Comparison of ENCODE assay signal across 11 mouse cellular contexts in the genomic region with DNA sequence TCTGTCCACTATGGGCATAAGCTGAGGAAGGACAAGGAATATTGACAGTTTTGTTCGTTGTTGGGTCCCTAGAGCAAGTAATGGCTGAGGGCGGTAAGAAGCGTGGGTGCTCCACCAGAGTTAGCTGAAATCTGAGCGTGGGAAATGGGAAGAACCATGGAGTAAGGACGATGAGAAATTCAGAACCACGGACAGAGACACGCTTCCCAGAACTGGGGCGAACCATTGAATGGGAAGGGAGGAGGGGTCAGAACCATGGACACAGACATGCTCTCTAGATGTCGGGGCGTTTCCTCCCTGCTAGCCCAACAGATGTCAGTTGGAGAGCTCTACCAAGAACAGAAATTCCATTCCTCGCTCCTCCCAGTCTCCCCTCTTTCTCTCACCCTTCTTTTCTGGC.
DNase-seq lines count a peak whose midpoint lies in the region; ATAC-seq and TF ChIP-seq lines count a peak whose summit lies in the region.
"Had no signal": no experiment of that assay in that cellular context is flagged by ENCODE, and none has a peak within 500 bp of the region (broad histone marks: within the 10 kb centered on the region; RNA-seq: fewer than 3 reads in every experiment).

No protein-coding gene starts in this region.

- no peak for TF ChIP-seq CTCF in thymus, adult 2 months (IDR thresholded peaks at IDR 0.05; ENCODE audit: borderline replicate concordance, control insufficient read depth, extremely low read depth, insufficient read depth, low read length, poor library complexity)

- H3K4me2 ChIP-seq in forebrain, embryonic 16.5 days (ENCODE audit: low read length): no peak overlapping the region
- no peak overlapping the region for H3K4me2 ChIP-seq in liver, embryonic 11.5 days
- H3K4me2 ChIP-seq in liver, embryonic 12.5 days: no peak overlapping the region
- H3K4me2 ChIP-seq in myocyte (ENCODE audit: low read depth): no peak overlapping the region
- H3K4me2 ChIP-seq: heart, embryonic 13.5 days had no signal

- no peaks in the 10 kb centered on the region for H3K27me3 ChIP-seq in forebrain, embryonic 10.5 days (ENCODE audit: poor library complexity, severe bottlenecking)
- no peaks in the 10 kb centered on the region for H3K27me3 ChIP-seq in forebrain, embryonic 16.5 days (replicated peaks; ENCODE audit: control insufficient read depth, insufficient read depth, low read length)
- H3K27me3 ChIP-seq in liver, embryonic 11.5 days (replicated peaks; ENCODE audit: control insufficient read depth, insufficient read depth, low read length): no peaks in the 10 kb centered on the region
- H3K27me3 ChIP-seq in liver, embryonic 12.5 days (replicated peaks): no peaks in the 10 kb centered on the region
- H3K27me3 ChIP-seq in myocyte (ENCODE audit: control insufficient read depth, insufficient read depth, insufficient read length): no peaks in the 10 kb centered on the region
- H3K27me3 ChIP-seq in thymus, adult 2 months (ENCODE audit: control insufficient read depth, insufficient read depth, low read length): no peaks in the 10 kb centered on the region
- H3K27me3 ChIP-seq: heart, embryonic 13.5 days; megakaryocyte, embryonic 14.5 days had no signal

- H3ac ChIP-seq in myocyte (ENCODE audit: control insufficient read depth, insufficient read length): no peak overlapping the region

- DNase-seq in forebrain, embryonic 10.5 days (ENCODE audit: extremely low spot score, low spot score): peak; percentile 18
- peak; percentile 36 for DNase-seq in liver, embryonic 11.5 days (ENCODE audit: low spot score)
- peak; percentile 13 to 36 for DNase-seq in adrenal gland, postnatal 36 days
- no peak for DNase-seq in thymus, adult 2 months
- DNase-seq: right cerebral cortex, postnatal 4 days had no signal

- no peak for TF ChIP-seq POLR2A in myocyte (IDR thresholded peaks at IDR 0.05; ENCODE audit: insufficient read length, low read depth)
- TF ChIP-seq POLR2A in thymus, adult 2 months (IDR thresholded peaks at IDR 0.05; ENCODE audit: control insufficient read depth, extremely low read depth, insufficient read depth, low read length, poor library complexity): no peak

- no peaks in the 10 kb centered on the region for H3K4me1 ChIP-seq in forebrain, embryonic 10.5 days
- no peaks in the 10 kb centered on the region for H3K4me1 ChIP-seq in forebrain, embryonic 16.5 days (replicated peaks; ENCODE audit: control insufficient read depth, insufficient read depth, low read length)
- no peaks in the 10 kb centered on the region for H3K4me1 ChIP-seq in liver, embryonic 11.5 days (replicated peaks; ENCODE audit: control insufficient read depth, insufficient read depth, low read length)
- no peaks in the 10 kb centered on the region for H3K4me1 ChIP-seq in liver, embryonic 12.5 days
- H3K4me1 ChIP-seq in thymus, adult 2 months (replicated peaks; ENCODE audit: control insufficient read depth, insufficient read depth, low read length): no peaks in the 10 kb centered on the region
- H3K4me1 ChIP-seq: heart, embryonic 13.5 days; megakaryocyte, embryonic 14.5 days had no signal

- H3K9ac ChIP-seq in forebrain, embryonic 16.5 days (replicated peaks; ENCODE audit: low read depth, low read length): no peak overlapping the region
- H3K9ac ChIP-seq in liver, embryonic 11.5 days (ENCODE audit: low read depth, low read length): no peak overlapping the region
- no peak overlapping the region for H3K9ac ChIP-seq in liver, embryonic 12.5 days
- H3K9ac ChIP-seq: heart, embryonic 13.5 days had no signal

- no peaks in the 10 kb centered on the region for H3K36me3 ChIP-seq in forebrain, embryonic 10.5 days (replicated peaks)
- H3K36me3 ChIP-seq in forebrain, embryonic 16.5 days (ENCODE audit: control insufficient read depth, insufficient read depth): no peaks in the 10 kb centered on the region
- H3K36me3 ChIP-seq in liver, embryonic 11.5 days (ENCODE audit: control insufficient read depth, insufficient read depth, low read length): no peaks in the 10 kb centered on the region
- no peaks in the 10 kb centered on the region for H3K36me3 ChIP-seq in liver, embryonic 12.5 days
- H3K36me3 ChIP-seq in myocyte (ENCODE audit: control insufficient read depth, insufficient read depth): no peaks in the 10 kb centered on the region
- no peaks in the 10 kb centered on the region for H3K36me3 ChIP-seq in thymus, adult 2 months (ENCODE audit: control insufficient read depth, insufficient read depth, low read length)
- H3K36me3 ChIP-seq: heart, embryonic 13.5 days had no signal

- H3K27ac ChIP-seq in forebrain, embryonic 10.5 days: no peak overlapping the region
- no peak overlapping the region for H3K27ac ChIP-seq in forebrain, embryonic 16.5 days (ENCODE audit: low read length)
- H3K27ac ChIP-seq in liver, embryonic 11.5 days (ENCODE audit: low read depth, low read length): no peak overlapping the region
- no peak overlapping the region for H3K27ac ChIP-seq in liver, embryonic 12.5 days
- H3K27ac ChIP-seq in thymus, adult 2 months (ENCODE audit: control insufficient read depth, insufficient read depth, low read length): no peak overlapping the region
- H3K27ac ChIP-seq: heart, embryonic 13.5 days had no signal

- no peak overlapping the region for H3K4me3 ChIP-seq in forebrain, embryonic 10.5 days
- H3K4me3 ChIP-seq in forebrain, embryonic 16.5 days (replicated peaks; ENCODE audit: low read length): no peak overlapping the region
- H3K4me3 ChIP-seq in liver, embryonic 11.5 days (ENCODE audit: low read depth, low read length): no peak overlapping the region
- no peak overlapping the region for H3K4me3 ChIP-seq in liver, embryonic 12.5 days
- no peak overlapping the region for H3K4me3 ChIP-seq in myocyte
- no peak overlapping the region for H3K4me3 ChIP-seq in thymus, adult 2 months (ENCODE audit: control insufficient read depth, insufficient read depth, low read length)
- H3K4me3 ChIP-seq: heart, embryonic 13.5 days; megakaryocyte, embryonic 14.5 days had no signal

- no peaks in the 10 kb centered on the region for H3K79me2 ChIP-seq in myocyte (ENCODE audit: control insufficient read depth, insufficient read depth)

- no peaks in the 10 kb centered on the region for H3K9me3 ChIP-seq in forebrain, embryonic 10.5 days
- no peaks in the 10 kb centered on the region for H3K9me3 ChIP-seq in forebrain, embryonic 16.5 days (ENCODE audit: control insufficient read depth, low read length)
- H3K9me3 ChIP-seq in liver, embryonic 11.5 days (ENCODE audit: control insufficient read depth, low read length): peaks cover 2% of the 10 kb centered on the region; the same call in 1 of the 2 replicates
- peaks cover 46% of the 10 kb centered on the region for H3K9me3 ChIP-seq in liver, embryonic 12.5 days (replicated peaks)
- H3K9me3 ChIP-seq: heart, embryonic 13.5 days had no signal

- 17% methylated on average over 11 of the region's 11 CpGs for WGBS in forebrain, embryonic 10.5 days
- WGBS in forebrain, embryonic 16.5 days: 18% methylated on average over 11 of the region's 11 CpGs
- whole genome bisulfite sequencing in liver, embryonic 11.5 days: 17% methylated on average over 9 of the region's 11 CpGs
- WGBS in liver, embryonic 12.5 days (ENCODE audit: insufficient replicate concordance): 14% methylated on average over 11 of the region's 11 CpGs
- 25% methylated on average over 11 of the region's 11 CpGs for WGBS in thymus, adult 2 months

- no peak for ATAC-seq in forebrain, embryonic 16.5 days
- no peak for ATAC-seq in liver, embryonic 11.5 days (replicated peaks; ENCODE audit: low FRiP score)
- no peak for ATAC-seq in liver, embryonic 12.5 days
- no peak for ATAC-seq in CD4-positive, CD25-positive, alpha-beta regulatory T cell, adult 4 months

TF ChIP-seq in myocyte, 11 proteins besides CTCF, POLR2A, EP300 and RAD21:
- peak; percentile 65 for TF ChIP-seq REST (IDR thresholded peaks at IDR 0.05; ENCODE audit: insufficient read depth, insufficient read length)
- no peak for TF ChIP-seq POLR2AphosphoS2 (IDR thresholded peaks at IDR 0.05; ENCODE audit: insufficient read length, low read depth)
